Mouse (Mus musculus): ENCODE data around the gene Necab2. TPM values are rescaled to one million over a fixed set of nuclear protein-coding genes. Genes with fewer than 3 reads are reported as not detected.

Necab2 gene
- polyA plus RNA-seq (2012; rRNA removed): 19.5 and 33.9 TPM in 2 replicates

GRCm38 (mm10) chr8:119446211-119446989 is at the start of gene Necab2:
Necab2 (plus strand) TSS chr8:119446719.

GRCm38 (mm10) chr8:119433582-119434174 is 12.8 kb upstream of the Necab2 start, which contains the start of gene Osgin1:
Osgin1 (plus strand) TSS chr8:119434124.

GRCm38 (mm10) chr8:119501598-119501997 is 55.1 kb downstream of the Necab2 start, which contains the start of gene Slc38a8:
Slc38a8 (minus strand) TSS chr8:119501698.

Other genes with a start within 250 kb of the Necab2 start
- 196 and 212 TPM in 2 replicates for gene Hsbp1, start 102.2 kb upstream of the Necab2 start, polyA plus RNA-seq (2012; rRNA removed)
- gene Mlycd, start 51.8 kb upstream of the Necab2 start, polyA plus RNA-seq (2012; rRNA removed): 9.4 and 10.3 TPM in 2 replicates
- 0.56 and 0.58 TPM in 2 replicates for gene Osgin1, start 12.6 kb upstream of the Necab2 start, polyA plus RNA-seq (2012; rRNA removed)
- 0.53 and 0.80 TPM in 2 replicates for gene Slc38a8, start 55.0 kb downstream of the Necab2 start, polyA plus RNA-seq (2012; rRNA removed)
- gene Mbtps1, start 112.0 kb downstream of the Necab2 start, polyA plus RNA-seq (2012; rRNA removed): 75.1 and 110 TPM in 2 replicates
- 34.3 and 35.8 TPM in 2 replicates for gene Hsdl1, start 128.5 kb downstream of the Necab2 start, polyA plus RNA-seq (2012; rRNA removed)
- gene Dnaaf1, start 128.5 kb downstream of the Necab2 start, polyA plus RNA-seq (2012; rRNA removed): 0.10 and 0.25 TPM in 2 replicates
- 13.9 and 17.6 TPM in 2 replicates for gene Taf1c, start 158.5 kb downstream of the Necab2 start, polyA plus RNA-seq (2012; rRNA removed)
- 0.23 and 0.25 TPM in 2 replicates for gene Adad2, start 166.0 kb downstream of the Necab2 start, polyA plus RNA-seq (2012; rRNA removed)
- gene Kcng4, start 189.0 kb downstream of the Necab2 start, polyA plus RNA-seq (2012; rRNA removed): 0.06 and 0.14 TPM in 2 replicates
- gene Wfdc1, start 219.6 kb downstream of the Necab2 start, polyA plus RNA-seq (2012; rRNA removed): 1.8 and 3.4 TPM in 2 replicates

Data from central nervous system, embryonic 11.5 days (tissue).